Mouse (Mus musculus) stomach, embryonic 14.5 days (tissue): ENCODE measurements around the gene Lpin2. TPM values are rescaled to one million over a fixed set of nuclear protein-coding genes. Genes with fewer than 3 reads are reported as not detected.

Experiments used
- ATAC-seq: fragments of 200-750 bp; cut with Nextera tagmentation; 2 replicates; pipeline ENCODE4 v1.8.0; 2017; ENCODE audit warnings: low read depth, moderate TSS enrichment; ENCODE audit not compliant: insufficient number of reproducible peaks, insufficient read depth, low FRiP score
- H3K27ac ChIP-seq: fragments of 300-500 bp; sonication (generic); 2 replicates; pipeline ENCODE4 v1.5.1; 2014; ENCODE audit warnings: mild to moderate bottlenecking, low read length, moderate library complexity, mixed read lengths
- H3K27me3 ChIP-seq: fragments of 300-500 bp; sonication (generic); 2 replicates; pipeline ENCODE4 v1.6.1; 2014; ENCODE audit warnings: low read length, control low read depth, mixed read lengths; ENCODE audit not compliant: control insufficient read depth, insufficient read depth
- H3K36me3 ChIP-seq: fragments of 300-500 bp; sonication (generic); 2 replicates; pipeline ENCODE4 v1.6.1; 2014; ENCODE audit warnings: mild to moderate bottlenecking, control low read depth, low read length, moderate library complexity, mixed read lengths; ENCODE audit not compliant: control insufficient read depth, insufficient read depth
- H3K4me1 ChIP-seq: fragments of 300-500 bp; sonication (generic); 2 replicates; pipeline ENCODE4 v1.6.1; 2014; ENCODE audit warnings: low read length, control low read depth, mixed read lengths; ENCODE audit not compliant: control insufficient read depth, insufficient read depth
- H3K4me2 ChIP-seq: fragments of 300-500 bp; sonication (generic); replicated peaks from 2 replicates; pipeline ENCODE4 v1.6.1; 2014; ENCODE audit warnings: low read depth, low read length, control low read depth
- H3K4me3 ChIP-seq: fragments of 300-500 bp; sonication (generic); 2 replicates; pipeline ENCODE4 v1.5.1; 2014; ENCODE audit warnings: low read depth, low read length, control low read depth
- H3K9ac ChIP-seq: fragments of 300-500 bp; sonication (generic); replicated peaks from 2 replicates; pipeline ENCODE4 v1.6.1; 2014; ENCODE audit warnings: low read depth, mild to moderate bottlenecking, control low read depth, low read length, moderate library complexity, mixed read lengths
- H3K9me3 ChIP-seq: fragments of 300-500 bp; sonication (generic); 2 replicates; pipeline ENCODE4 v1.6.1; 2016; ENCODE audit warnings: low read depth, low read length, control low read depth; ENCODE audit not compliant: control insufficient read depth
- WGBS: fragments of 180-500 bp; shearing (Covaris S2); extraction: QIAGEN DNeasy Blood & Tissue Kit; methylation state at CpG from one replicate; pipeline ENCODE4 v1.1.7; 2014; 5-methylcytosine and 5-hydroxymethylcytosine counted together
- polyA plus RNA-seq: library from polyadenylated mRNA; unstranded; fragments of >200 nt; fragmentation: Nextera tagmentation; extraction: Ambion mirVana; gene quantifications from 2 replicates; pipeline ENCODE4 v1.2.1, GENCODE M21; 2014

The Lpin2 gene
- polyA plus RNA-seq, 1 experiment from 2014 or later: 38.6 TPM

GRCm38 (mm10) chr17:71179551-71180309 lies 2.6 kb upstream of the Lpin2 start:
- H3K9ac ChIP-seq: no peak overlapping the region
- H3K4me1 ChIP-seq: peaks cover 9% of the 10 kb centered on the region; the same call in 1 of the 2 replicates
- no peak overlapping the region for H3K27ac ChIP-seq
- no peaks in the 10 kb centered on the region for H3K27me3 ChIP-seq
- H3K9me3 ChIP-seq: no peaks in the 10 kb centered on the region
- H3K36me3 ChIP-seq: no peaks in the 10 kb centered on the region
- no peak overlapping the region for H3K4me2 ChIP-seq
- no peak for ATAC-seq
- WGBS: 85% methylated on average over 11 of the region's 11 CpGs
- H3K4me3 ChIP-seq: no peak overlapping the region

- WGBS: 92% methylated on average over 4 of the region's 4 CpGs
These were observed 1.8 kb upstream of the Lpin2 start for GRCm38 (mm10) chr17:71180601-71181000.

GRCm38 (mm10) chr17:71182871-71183656 lies 704 bp downstream of the Lpin2 start:
- Histone ChIP-seq H3K9ac (peak overlapping the region; percentile 94), H3K4me2 (peak overlapping the region; percentile 88), H3K27ac (peak overlapping the region; percentile 87), H3K9me3 (no peaks in the 10 kb centered on the region), H3K36me3 (no peaks in the 10 kb centered on the region), H3K4me1 (peaks cover 22% of the 10 kb centered on the region; the same call in 1 of the 2 replicates), H3K4me3 (peak overlapping the region; percentile 72), H3K27me3 (no peaks in the 10 kb centered on the region)
- ATAC-seq: peak; percentile 98
- WGBS: under 1% methylated on average over 65 of the region's 71 CpGs

More at GRCm38 (mm10) chr17:71180601-71181000, 1.8 kb upstream of the Lpin2 start:
- Histone ChIP-seq H3K4me2 (no peak overlapping the region), H3K9ac (no peak overlapping the region), H3K4me3 (no peak overlapping the region), H3K9me3 (no peaks in the 10 kb centered on the region), H3K4me1 (peaks cover 16% of the 10 kb centered on the region; the same call in 1 of the 2 replicates), H3K36me3 (no peaks in the 10 kb centered on the region), H3K27me3 (no peaks in the 10 kb centered on the region), H3K27ac (no peak overlapping the region)
- no peak for ATAC-seq

- H3K27ac ChIP-seq: peak overlapping the region; percentile 87
- WGBS: under 1% methylated on average over 78 of the region's 79 CpGs
- H3K4me1 ChIP-seq: peaks cover 22% of the 10 kb centered on the region; the same call in 1 of the 2 replicates
- no peak for ATAC-seq
- H3K4me2 ChIP-seq: peak overlapping the region; percentile 88
- H3K9me3 ChIP-seq: no peaks in the 10 kb centered on the region
- no peaks in the 10 kb centered on the region for H3K36me3 ChIP-seq
- H3K9ac ChIP-seq: peak overlapping the region; percentile 94
- no peaks in the 10 kb centered on the region for H3K27me3 ChIP-seq
- H3K4me3 ChIP-seq: peak overlapping the region; percentile 72
These were observed 1.4 kb downstream of the Lpin2 start for GRCm38 (mm10) chr17:71183657-71184261.

- Histone ChIP-seq H3K36me3 (no peaks in the 10 kb centered on the region), H3K4me2 (peak overlapping the region; percentile 88), H3K4me3 (peak overlapping the region; percentile 72), H3K9me3 (no peaks in the 10 kb centered on the region), H3K27me3 (no peaks in the 10 kb centered on the region), H3K4me1 (peaks cover 22% of the 10 kb centered on the region; the same call in 1 of the 2 replicates), H3K27ac (peak overlapping the region; percentile 21; the same call in 1 of the 2 replicates), H3K9ac (peak overlapping the region; percentile 94)
- 10% methylated on average over 22 of the region's 22 CpGs for WGBS
- no peak for ATAC-seq
These were observed 2.2 kb downstream of the Lpin2 start for GRCm38 (mm10) chr17:71184356-71185111.

GRCm38 (mm10) chr17:71185368-71185767 lies 3.0 kb downstream of the Lpin2 start:
- Histone ChIP-seq H3K9ac (no peak overlapping the region), H3K27me3 (no peaks in the 10 kb centered on the region)
- ATAC-seq: no peak

GRCm38 (mm10) chr17:71190589-71190988 lies 8.2 kb downstream of the Lpin2 start:
- Histone ChIP-seq H3K4me3 (no peak overlapping the region), H3K4me1 (peaks cover 25% of the 10 kb centered on the region; the same call in 1 of the 2 replicates), H3K9me3 (no peaks in the 10 kb centered on the region), H3K27me3 (no peaks in the 10 kb centered on the region), H3K36me3 (no peaks in the 10 kb centered on the region), H3K4me2 (no peak overlapping the region), H3K9ac (no peak overlapping the region), H3K27ac (no peak overlapping the region)
- no peak for ATAC-seq
- WGBS: 64% methylated on average over 7 of the region's 7 CpGs

More at GRCm38 (mm10) chr17:71185368-71185767, 3.0 kb downstream of the Lpin2 start:
- Histone ChIP-seq H3K4me1 (peaks cover 28% of the 10 kb centered on the region; the same call in 1 of the 2 replicates), H3K36me3 (no peaks in the 10 kb centered on the region), H3K4me3 (peak overlapping the region; percentile 72), H3K9me3 (no peaks in the 10 kb centered on the region), H3K27ac (no peak overlapping the region), H3K4me2 (peak overlapping the region; percentile 88)
- 23% methylated on average over 1 of the region's 1 CpGs for WGBS
